Mouse (Mus musculus) stomach, postnatal 0 days (tissue): Measurements from ENCODE around the gene Ccdc194.

Source experiments
- CTCF ChIP-seq: IDR thresholded peaks from 2 replicates; pipeline ENCODE4 v1.5.1; 2016; ENCODE audit warnings: antibody characterized with exemption, low read depth, mild to moderate bottlenecking, moderate library complexity
- EP300 ChIP-seq: optimal IDR thresholded peaks from 2 replicates; pipeline ENCODE3; 2016; ENCODE audit warnings: antibody characterized with exemption

GRCm38 (mm10) chr8:71526272-71526671, 761 bp upstream of the Ccdc194 start:
- TF ChIP-seq CTCF: no peak
- no peak for TF ChIP-seq EP300
